Mouse (Mus musculus) kidney, adult 2 months (tissue): ENCODE measurements around the gene Shtn1.

Experiments used
- CTCF ChIP-seq: fragments of 200-500 bp; conservative IDR thresholded peaks from 2 replicates; pipeline ENCODE4 v1.5.1; 2011; ENCODE audit warnings: low read depth, mild to moderate bottlenecking, control low read depth, low read length, moderate library complexity, mixed read lengths; ENCODE audit not compliant: insufficient read depth, insufficient read length
- POLR2A ChIP-seq: fragments of 200-500 bp; IDR thresholded peaks from one replicate; pipeline ENCODE4 v1.6.1; 2011; ENCODE audit warnings: low read depth, low read length, control low read depth

DNA sequence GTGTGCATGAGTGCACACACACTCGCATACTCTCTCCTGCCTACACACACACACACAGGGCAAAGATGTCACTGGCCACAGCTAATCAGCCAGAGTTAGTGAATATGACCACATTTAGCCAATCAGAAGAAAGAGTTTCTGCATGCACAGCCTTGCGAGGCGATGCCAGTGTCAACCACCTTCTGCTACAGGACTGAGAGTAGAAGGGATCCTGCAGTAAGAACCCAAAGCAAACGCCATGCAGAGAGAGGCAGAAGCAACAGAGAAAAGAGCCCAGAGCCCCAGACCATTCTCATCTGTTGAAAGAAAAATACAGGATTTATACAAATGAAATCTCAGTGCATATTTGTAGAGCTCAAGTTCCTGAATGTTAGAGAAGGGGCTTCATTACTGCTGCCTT lies 37.1 kb downstream of the Shtn1 start:
- TF ChIP-seq CTCF: no peak
- TF ChIP-seq POLR2A: no peak
